Mouse (Mus musculus): ENCODE data around the gene Gm27021. TPM values are rescaled to one million over a fixed set of nuclear protein-coding genes. Genes with fewer than 3 reads are reported as not detected.

Gene Gm27021
- total RNA-seq, 1 experiment from 2014 or later: not detected

GRCm38 (mm10) chr8:120599504-120599903, 68.4 kb downstream of the Gm27021 start:
- peak; percentile 87 for DNase-seq

DNA sequence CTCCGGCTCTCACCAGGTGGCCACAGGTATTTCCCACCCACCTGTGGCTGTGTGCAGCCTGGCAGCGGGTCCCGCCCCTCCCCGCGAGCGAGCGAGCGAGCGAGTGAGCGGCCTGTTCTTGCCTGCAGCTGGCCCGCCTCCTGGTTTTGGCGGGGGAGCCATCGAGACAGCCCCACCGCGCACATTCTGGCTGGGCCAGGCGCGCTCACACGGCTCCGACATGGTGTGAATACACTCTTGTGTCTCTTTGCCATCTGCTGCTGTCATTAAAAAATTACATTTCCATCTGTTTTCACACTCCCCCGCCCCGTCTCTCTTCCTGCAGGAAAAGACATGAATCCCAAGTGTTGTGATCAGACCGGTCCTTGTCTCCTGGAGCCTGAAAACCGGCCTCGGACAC, 69.3 kb downstream of the Gm27021 start:
- DNase-seq: no peak

- peak; percentile 52 for DNase-seq
Observed at GRCm38 (mm10) chr8:120595963-120596362, 71.9 kb downstream of the Gm27021 start.

DNA sequence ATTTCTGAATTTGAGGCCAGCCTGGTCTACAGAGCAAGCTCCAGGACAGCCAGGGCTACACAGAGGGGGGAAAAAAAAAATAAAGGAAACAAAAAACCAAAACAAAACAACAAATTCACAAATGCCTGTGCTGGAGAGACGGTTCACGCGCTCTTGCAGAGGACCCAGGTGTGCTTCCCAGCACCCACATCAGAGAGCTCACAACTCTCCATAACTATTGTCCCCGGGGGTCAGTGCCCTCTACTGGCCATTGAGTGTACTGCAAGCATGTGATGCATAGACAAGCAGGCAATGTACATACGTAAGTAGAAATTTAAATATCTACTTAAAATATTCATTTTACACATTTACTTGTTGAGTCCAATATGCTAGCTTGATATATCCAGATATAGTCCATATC, 73.3 kb downstream of the Gm27021 start:
- no peak for DNase-seq

DNA sequence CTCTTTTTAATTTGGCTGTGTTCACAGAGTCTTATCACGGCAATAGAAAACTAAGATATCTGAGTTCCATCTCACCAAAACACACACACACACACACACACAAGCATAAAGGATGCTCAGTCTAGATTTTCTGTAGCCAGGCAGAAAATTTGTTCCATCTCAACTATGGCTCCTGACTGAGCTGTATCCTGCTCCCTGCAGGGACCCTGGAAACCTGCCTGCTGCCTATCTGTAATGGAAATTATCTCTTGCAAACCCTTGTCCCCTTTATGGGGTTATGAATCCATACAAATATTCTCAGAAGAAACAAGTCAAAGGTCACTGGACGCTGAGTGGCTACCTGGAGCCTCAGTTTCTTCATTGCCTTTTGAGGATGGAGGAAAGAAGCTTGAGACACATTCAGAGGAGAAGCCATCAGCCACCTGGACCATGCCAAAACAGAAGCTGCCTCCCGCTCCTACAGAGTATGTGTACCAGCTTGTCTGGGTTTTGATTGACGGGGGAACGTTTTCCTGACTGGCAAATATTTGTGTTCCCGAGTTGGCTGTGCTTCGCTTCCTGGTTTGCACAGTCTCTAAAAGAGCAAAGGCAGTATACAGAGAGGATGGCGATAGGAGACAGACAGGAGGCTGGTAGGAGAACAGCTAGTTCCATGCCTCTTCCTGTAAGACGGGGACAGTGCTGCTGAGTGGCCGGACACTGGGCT, 76.1 kb downstream of the Gm27021 start:
- no peak for DNase-seq

DNA sequence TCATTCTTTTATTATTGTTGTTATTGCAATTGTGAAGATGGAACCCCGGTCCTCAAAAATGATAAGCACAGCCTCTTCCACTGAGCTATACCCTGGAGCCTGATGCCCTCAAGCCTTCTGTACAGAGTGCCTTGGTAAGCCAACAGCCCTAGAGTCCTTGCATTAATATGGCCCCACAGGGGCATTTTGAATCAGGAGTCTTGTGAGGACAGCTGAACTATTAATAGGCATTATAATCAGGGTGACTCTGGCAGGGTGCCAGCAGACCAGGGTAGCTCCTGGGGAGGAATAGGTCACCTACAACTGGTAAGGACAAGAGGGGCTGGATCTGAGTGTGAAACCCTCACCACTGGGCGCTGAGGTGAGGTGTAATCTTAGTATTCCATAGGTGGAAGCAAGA, 78.0 kb downstream of the Gm27021 start:
- DNase-seq: peak; percentile 41

- DNase-seq: peak; percentile 97
Observed at GRCm38 (mm10) chr8:120588908-120589771, 78.7 kb downstream of the Gm27021 start, which contains the start of gene Gins2. Gene Gins2 (minus strand): TSS chr8:120589304.

GRCm38 (mm10) chr8:120585521-120585920, 82.4 kb downstream of the Gm27021 start:
- no peak for DNase-seq

GRCm38 (mm10) chr8:120581811-120582210, 86.1 kb downstream of the Gm27021 start:
- no peak for DNase-seq

DNA sequence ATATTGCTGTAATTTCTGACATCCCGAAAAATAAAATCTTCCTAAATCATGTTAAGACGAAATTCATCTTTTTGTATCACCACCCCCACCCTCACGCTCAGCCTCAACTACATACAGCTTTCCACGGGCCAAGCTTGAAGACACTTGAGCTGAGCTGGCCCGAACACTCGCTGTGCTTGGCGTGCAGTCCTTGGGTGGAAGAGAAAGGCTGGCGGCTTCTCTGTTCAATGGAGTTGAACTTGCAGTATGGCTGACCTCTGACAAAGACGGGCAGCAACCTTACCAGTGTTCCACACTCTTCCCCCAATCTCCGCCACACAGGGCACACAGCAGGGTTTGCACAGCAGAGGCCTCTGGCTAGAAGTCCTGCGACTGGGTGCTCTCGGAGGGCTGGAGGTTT, 86.5 kb downstream of the Gm27021 start:
- no peak for DNase-seq

DNA sequence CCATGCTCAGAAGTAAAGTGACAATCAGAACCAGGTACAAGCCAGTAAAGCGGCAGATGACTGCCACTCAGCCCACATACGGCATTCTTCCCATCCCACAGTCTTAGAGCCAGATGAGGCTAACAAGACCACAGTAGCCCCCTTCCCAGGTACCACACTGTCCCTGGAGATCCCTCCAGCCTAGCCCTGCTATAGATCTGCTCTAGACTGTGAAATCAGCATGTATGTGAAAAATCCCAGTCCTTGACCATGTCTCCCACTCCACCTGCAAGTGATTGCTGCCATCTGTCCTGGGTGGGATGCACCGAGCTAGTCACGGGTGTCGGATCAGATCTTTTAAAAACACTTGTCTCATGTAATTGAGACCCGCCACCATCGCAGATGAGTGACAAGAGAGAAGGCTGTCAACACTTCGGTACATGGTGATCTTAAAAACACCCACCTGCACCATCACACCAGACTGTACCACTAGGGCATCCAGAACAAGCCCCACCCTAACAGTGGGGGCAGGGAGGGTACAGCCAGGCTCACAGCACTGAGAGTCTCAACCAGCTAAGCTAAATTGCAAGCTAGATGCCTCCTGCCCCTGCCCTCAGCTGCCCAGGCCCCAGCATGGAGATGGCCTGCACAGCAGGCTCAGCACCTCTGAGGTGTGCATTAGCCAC, 87.4 kb downstream of the Gm27021 start:
- no peak for DNase-seq

DNA sequence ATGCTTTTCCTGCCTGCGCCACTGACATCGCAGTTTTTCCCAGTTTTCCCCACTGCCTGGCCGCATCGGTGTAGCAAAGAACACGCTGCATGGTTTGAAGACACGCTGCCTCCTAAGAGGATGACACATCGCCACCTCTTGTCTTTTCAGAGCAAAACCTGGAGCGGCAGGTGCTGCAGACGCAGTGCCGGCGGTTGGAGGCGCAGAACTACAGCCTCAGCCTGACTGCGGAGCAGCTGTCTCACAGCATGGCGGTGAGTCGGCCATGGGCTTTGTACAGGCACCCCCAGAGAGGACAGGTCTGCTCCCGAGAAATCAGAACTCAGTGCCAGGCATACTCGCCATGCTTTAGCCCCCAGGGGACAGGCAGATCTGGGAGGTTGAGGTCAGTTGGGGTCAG, 90.1 kb downstream of the Gm27021 start:
- no peak for DNase-seq

DNA sequence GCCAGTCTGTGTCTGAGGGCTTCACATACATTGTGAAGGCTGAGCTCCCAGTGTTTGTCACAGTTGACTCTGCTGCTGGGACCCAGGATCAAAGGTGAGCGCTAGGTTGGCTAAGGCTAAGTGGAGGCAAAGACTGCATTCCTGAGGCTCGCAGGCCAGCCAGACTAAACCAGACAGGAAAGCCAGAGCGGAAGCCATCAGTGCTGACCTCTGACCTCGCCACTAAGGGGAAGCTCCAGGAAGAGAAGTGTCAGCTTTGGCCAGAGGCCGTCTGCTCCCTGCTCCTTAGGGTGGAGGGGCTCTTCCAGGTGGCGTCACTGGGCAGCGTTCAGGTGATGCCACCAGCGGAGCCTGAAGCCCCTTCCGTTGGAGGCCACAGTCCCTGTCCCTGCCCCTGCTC, 92.1 kb downstream of the Gm27021 start:
- DNase-seq: no peak

DNA sequence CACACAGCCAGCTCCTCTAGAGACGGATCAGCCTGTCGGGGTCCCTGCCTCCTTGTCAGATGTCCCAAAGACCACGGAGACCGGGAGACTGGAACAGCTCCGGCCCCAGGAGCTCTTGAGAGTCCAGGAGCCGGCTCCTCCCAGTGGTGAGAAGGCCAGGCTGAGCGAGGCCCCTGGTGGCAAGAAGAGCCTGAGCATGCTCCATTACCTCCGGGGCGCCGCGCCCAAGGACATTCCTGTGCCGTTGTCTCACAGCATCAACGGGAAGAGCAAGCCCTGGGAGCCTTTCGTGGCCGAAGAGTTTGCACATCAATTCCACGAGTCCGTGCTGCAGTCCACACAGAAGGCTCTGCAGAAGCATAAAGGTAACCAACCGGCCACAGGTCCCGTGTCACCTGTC, 92.9 kb downstream of the Gm27021 start:
- DNase-seq: peak; percentile 62

GRCm38 (mm10) chr8:120573866-120574265, 94.0 kb downstream of the Gm27021 start:
- DNase-seq: no peak

GRCm38 (mm10) chr8:120572534-120572933, 95.3 kb downstream of the Gm27021 start:
- DNase-seq: no peak

- no peak for DNase-seq
Observed at GRCm38 (mm10) chr8:120571561-120571960, 96.3 kb downstream of the Gm27021 start.

GRCm38 (mm10) chr8:120569939-120570715, 97.8 kb downstream of the Gm27021 start:
- peak; percentile 76 for DNase-seq

DNA sequence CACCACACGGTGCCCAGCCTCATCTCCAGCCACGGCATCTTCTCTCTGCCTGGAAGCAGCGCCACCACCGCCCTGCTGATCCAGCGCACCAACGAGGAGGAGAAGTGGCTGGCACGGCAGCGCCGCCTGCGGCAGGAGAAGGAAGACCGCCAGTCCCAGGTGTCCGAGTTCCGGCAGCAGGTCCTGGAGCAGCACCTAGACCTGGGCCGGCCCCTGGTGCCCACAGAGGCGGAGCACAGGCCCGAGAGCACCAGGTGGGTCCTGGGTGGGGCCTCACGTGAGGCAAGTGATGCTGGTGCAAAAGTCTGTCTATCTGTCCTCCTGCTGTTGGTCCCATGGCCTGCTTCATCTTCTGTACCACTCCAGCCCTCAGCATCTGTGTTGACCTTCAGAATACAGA, 98.8 kb downstream of the Gm27021 start:
- no peak for DNase-seq

- no peak for DNase-seq
Observed at GRCm38 (mm10) chr8:120568164-120568798, 99.6 kb downstream of the Gm27021 start.

DNA sequence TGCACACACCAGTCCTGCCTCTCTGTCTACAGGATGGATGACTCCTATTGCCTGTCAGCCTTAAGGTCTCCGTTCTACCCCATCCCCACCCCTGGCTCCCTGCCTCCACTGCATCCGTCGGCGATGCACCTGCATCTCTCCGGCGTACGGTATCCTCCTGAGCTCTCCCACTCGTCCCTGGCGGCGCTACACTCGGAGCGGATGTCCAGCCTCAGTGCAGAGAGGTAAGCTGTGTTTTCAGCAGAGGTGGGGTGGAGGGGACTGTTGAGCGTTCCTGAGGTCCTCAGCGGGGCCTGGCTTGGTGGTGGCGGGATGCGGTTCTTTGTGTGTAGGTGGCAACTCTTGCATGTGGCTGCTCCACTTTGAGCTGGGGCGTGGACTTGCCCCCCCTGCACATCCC, 100.1 kb downstream of the Gm27021 start:
- no peak for DNase-seq

DNA sequence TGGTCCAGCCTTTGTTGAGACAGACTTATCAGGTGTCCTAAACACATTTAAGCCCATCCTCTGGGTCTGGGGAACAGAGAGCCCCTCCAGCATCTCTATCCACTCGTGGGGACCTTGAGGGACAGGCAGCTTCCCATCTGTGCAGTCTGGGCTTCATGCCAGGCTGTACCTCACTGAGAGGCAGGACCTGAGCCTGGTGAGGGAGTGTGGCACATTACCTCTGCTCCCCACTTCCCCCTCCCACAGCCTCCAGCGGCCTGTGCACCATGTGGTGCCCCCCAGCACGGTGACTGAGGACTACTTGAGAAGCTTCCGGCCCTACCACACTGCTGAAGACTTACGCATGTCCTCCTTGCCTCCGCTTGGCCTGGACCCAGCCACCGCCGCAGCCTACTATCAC, 101.2 kb downstream of the Gm27021 start:
- no peak for DNase-seq

Data from adrenal gland, postnatal 25 days (tissue).